Mouse (Mus musculus) kidney, adult 2 months (tissue): ENCODE measurements around the gene Epb41l3.

Experiments used
- CTCF ChIP-seq: fragments of 200-500 bp; conservative IDR thresholded peaks from 2 replicates; pipeline ENCODE4 v1.5.1; 2011; ENCODE audit warnings: low read depth, mild to moderate bottlenecking, control low read depth, low read length, moderate library complexity, mixed read lengths; ENCODE audit not compliant: insufficient read depth, insufficient read length
- POLR2A ChIP-seq: fragments of 200-500 bp; IDR thresholded peaks from one replicate; pipeline ENCODE4 v1.6.1; 2011; ENCODE audit warnings: low read depth, low read length, control low read depth

DNA sequence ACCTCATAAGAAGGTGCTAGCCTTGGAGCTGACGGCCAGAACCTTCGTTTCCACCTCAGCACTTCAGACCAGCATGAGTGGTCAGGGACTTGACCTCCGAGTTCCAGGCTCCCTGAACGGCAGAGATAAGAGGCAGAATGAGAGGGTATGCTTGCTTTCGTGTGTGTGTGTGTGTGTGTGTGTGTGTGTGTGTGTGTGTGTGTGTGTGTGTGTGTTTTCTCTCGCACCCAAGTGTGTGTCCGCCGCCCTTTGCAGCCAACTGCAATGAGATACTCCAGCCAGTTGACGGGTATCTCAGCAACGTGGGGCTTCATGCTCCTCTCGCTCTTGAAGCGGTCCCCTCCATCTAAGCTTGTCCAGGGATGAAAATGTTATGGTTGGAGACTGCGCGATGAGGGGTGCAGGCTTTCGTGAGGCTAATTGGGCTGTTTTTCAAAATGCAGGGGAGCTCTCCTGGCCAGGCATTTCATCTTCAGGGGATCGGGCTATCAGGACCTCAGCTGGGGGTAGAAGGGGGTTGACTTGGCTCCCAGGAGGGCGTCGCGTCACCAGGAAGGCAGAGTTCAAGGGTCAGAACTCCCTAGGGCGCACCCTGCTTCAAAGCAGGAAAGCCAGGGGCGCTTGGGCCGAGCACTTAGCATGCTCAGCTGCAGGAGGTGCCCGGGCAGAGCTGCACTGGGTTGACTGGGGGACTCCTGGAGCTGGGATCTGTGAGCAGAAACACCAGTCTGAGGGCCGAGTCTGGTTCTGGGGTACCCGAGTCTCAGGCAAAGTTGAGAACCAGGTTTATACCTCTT is 1.5 kb downstream of the Epb41l3 start:
- TF ChIP-seq POLR2A (no peak), CTCF (no peak)
